Mouse (Mus musculus): ENCODE data around the gene Htr1a. TPM values are rescaled to one million over a fixed set of nuclear protein-coding genes. Genes with fewer than 3 reads are reported as not detected.
A peak's percentile ranks its signal among the peaks of the same experiment; 100 is the strongest.

Gene Htr1a
- 3.8 and 5.1 TPM in 2 replicates for polyA plus RNA-seq (2015; fragmentation: Nextera tagmentation; extraction: Ambion mirVana)

DNA sequence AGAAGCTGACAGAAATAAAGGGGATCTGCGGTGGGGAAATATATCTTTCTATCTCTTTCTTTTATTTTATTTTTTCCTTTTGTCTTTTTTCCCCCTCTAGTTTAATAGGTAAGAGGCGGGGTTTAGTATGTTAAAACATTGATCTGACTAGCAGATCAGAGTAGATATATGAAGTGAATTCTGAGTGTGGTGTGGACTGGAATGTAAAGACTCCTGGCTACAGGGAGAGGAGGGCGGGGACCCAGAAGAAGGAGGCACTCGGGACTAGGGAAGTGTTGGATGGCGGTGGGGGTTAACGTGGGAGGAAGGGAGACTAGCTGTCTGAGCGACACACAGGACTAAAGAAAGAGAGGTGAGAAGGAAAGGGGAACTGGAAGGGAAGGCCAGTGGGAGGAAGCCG is at the start of gene Htr1a:
Gene Htr1a, plus strand, starts transcription at position 301 of the 400 bp plus-strand sequence.
- peak within 1 kb of the TSS; percentile 51 for H3K9ac ChIP-seq (replicated peaks)
- H3K4me3 ChIP-seq (replicated peaks), result peak within 1 kb of the TSS; percentile 51
- peaks cover 44% of the 10 kb centered on the region for H3K27me3 ChIP-seq (replicated peaks)
- H3K4me1 ChIP-seq, result peaks cover 17% of the 10 kb centered on the region
- WGBS, result 5% methylated on average over 8 of the region's 8 CpGs
- peak within 1 kb of the TSS; percentile 89 for H3K4me2 ChIP-seq
- no peak within 1 kb of the TSS for H3K27ac ChIP-seq (replicated peaks)
- H3K36me3 ChIP-seq, result no peaks in the 10 kb centered on the region
- ATAC-seq (ENCODE audit: low FRiP score), result peak; percentile 19; the same call in 1 of the 2 replicates
- H3K9me3 ChIP-seq (replicated peaks), result no peaks in the 10 kb centered on the region

DNA sequence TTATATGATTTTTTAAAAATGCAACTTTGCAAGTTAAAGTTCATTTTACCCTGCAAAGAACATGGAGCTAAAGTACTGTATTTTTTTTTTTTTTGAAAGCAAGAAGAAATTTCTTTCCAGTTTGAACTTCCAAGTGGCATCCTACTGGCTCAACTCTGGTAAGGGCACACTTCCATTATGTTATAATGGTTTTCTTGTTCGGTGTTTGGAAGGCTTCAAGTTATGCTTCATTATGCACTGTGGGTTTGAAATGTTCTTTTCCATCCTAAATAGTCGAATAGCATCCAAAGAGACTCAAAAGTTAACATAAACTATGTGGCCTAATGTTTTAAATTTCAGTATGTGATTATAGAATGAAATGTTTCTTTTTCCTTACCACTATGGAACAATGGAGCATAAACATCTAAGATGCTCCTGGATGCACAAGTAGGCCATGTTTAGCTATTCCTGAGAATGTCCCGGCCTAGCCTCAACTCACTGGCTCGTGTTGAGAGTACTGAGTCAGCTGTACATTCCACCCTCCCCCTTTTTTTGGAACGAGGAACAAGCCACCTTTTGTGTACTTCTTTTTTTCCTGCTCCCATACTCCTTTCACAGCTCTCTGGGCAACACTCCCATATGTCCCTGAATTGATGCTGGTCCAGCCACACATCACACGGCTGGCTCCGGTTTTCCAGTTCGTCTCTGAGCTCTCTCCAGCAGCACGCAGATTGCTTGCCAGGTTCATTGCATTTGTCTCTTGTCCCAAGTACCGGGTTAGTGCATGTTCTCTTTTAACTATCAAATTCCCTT is 31.7 kb upstream of the Htr1a start:
- Histone ChIP-seq H3K9ac (replicated peaks) (no peak overlapping the region), H3K4me2 (no peak overlapping the region), H3K4me1 (no peaks in the 10 kb centered on the region), H3K4me3 (replicated peaks) (no peak overlapping the region), H3K9me3 (replicated peaks) (no peaks in the 10 kb centered on the region), H3K27me3 (replicated peaks) (no peaks in the 10 kb centered on the region), H3K36me3 (no peaks in the 10 kb centered on the region), H3K27ac (replicated peaks) (no peak overlapping the region)
- ATAC-seq (ENCODE audit: low FRiP score), result peak; percentile 82
- WGBS, result 74% methylated on average over 10 of the region's 10 CpGs

DNA sequence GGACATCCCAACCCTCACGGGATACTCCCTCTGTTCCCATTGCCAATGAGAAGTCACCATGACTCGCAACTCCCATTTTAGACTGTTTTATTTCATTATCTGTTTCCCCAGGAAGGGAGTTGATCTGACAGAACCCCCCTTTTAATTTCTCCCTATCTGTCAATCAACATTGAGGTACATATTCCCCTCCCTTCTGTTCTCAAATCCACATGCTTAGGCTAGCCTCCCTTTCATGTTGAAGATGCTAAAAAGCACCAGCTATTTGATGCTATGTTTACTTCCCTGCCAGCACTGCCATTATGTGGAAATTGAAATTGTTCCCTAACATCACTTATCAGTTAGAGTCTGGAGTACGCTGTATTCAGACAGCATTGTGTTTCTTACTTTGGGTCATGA is 31.1 kb upstream of the Htr1a start:
- no peak overlapping the region for H3K9ac ChIP-seq (replicated peaks)
- no peaks in the 10 kb centered on the region for H3K9me3 ChIP-seq (replicated peaks)
- H3K27ac ChIP-seq (replicated peaks), result no peak overlapping the region
- WGBS, result 80% methylated on average over 3 of the region's 3 CpGs
- H3K4me2 ChIP-seq, result no peak overlapping the region
- H3K36me3 ChIP-seq, result no peaks in the 10 kb centered on the region
- ATAC-seq (ENCODE audit: low FRiP score), result no peak
- no peaks in the 10 kb centered on the region for H3K27me3 ChIP-seq (replicated peaks)
- H3K4me3 ChIP-seq (replicated peaks), result no peak overlapping the region
- no peaks in the 10 kb centered on the region for H3K4me1 ChIP-seq

DNA sequence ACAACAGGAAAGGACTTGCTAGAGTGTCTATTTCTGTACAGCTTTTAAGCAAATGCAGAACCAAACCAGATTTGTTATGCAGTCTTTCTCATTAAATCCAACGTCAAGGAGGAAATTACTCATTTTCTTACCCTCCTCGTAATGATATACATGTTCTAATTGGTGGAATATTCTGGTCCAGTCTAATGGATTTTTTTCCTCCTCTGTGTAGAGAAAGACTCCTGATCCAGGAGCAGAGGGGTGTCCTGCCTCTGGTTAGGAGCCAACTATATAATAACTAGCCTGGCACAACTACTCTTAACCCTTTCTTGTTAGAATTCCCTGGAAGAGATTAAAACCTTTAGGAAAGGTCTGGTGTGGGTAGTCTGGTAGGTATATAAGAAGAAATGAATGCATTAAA is 10.3 kb upstream of the Htr1a start:
- H3K4me3 ChIP-seq (replicated peaks), result no peak overlapping the region
- no peaks in the 10 kb centered on the region for H3K4me1 ChIP-seq
- 82% methylated on average over 2 of the region's 2 CpGs for WGBS
- ATAC-seq (ENCODE audit: low FRiP score), result no peak
- no peak overlapping the region for H3K27ac ChIP-seq (replicated peaks)
- no peaks in the 10 kb centered on the region for H3K27me3 ChIP-seq (replicated peaks)
- no peak overlapping the region for H3K4me2 ChIP-seq
- no peaks in the 10 kb centered on the region for H3K9me3 ChIP-seq (replicated peaks)
- no peaks in the 10 kb centered on the region for H3K36me3 ChIP-seq
- no peak overlapping the region for H3K9ac ChIP-seq (replicated peaks)

DNA sequence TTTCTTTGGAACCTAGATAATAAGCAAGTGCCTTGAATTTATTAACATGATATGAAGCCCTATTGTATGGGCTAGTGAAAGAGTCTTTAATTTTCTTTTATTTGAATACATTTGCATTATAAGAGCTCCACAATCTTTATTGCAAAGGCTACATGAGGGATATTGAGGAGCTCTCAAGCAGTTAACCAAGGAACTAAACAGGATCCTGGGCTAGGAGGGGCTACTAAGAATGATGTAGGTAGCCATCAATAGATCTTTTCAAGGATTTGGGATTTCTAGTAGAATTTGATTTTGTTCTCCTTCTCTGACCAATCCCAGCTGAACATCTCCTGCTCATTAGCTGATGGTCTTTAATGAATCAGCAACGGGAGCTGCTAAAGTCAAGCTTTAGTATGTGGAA is 9.8 kb upstream of the Htr1a start:
- Histone ChIP-seq H3K27ac (replicated peaks) (no peak overlapping the region), H3K9ac (replicated peaks) (no peak overlapping the region), H3K4me1 (no peaks in the 10 kb centered on the region), H3K9me3 (replicated peaks) (no peaks in the 10 kb centered on the region), H3K4me2 (no peak overlapping the region), H3K36me3 (no peaks in the 10 kb centered on the region), H3K4me3 (replicated peaks) (no peak overlapping the region), H3K27me3 (replicated peaks) (no peaks in the 10 kb centered on the region)
- no peak for ATAC-seq (ENCODE audit: low FRiP score)
- WGBS, result 85% methylated on average over 1 of the region's 1 CpGs

DNA sequence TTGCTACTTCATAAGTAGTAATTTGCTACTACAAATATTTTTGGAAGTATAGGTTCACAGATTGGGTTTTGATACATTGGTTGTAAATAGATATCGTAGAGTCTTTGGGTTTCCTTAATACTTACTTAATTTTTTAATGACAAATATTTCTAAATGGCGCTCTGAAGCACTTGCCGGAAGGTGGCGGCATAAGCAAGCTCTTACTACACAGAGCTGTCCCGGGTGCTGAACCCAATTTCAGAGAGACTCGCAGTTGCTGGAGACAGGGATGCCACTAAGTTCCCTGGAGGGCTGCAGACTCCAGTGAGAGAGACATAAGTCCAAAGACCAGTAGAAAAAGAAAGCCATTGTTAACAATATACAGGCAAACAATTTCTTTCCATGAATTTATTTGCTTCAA is 863 bp upstream of the Htr1a start:
- H3K4me3 ChIP-seq (replicated peaks), result no peak overlapping the region
- WGBS, result 4% methylated on average over 6 of the region's 6 CpGs
- peaks cover 44% of the 10 kb centered on the region for H3K27me3 ChIP-seq (replicated peaks)

DNA sequence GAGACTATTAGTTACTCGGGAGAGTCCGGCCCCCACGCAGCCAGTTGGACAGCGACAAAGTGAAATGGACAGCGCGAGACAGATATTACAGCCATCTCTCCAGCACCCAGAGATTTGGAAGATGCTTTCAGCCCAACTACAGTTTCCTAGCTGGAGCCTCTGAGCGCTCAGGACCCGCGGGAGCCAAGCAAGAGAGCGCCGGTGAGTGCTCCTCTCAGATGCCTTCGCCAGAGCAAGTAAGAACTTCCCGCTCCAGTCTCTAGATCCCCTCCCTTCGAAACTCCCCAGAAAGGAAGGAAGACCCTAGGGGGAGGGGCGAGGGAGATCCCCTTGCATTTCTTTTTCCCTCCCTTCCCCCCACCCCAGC is 415 bp downstream of the Htr1a start:
- under 1% methylated on average over 15 of the region's 15 CpGs for WGBS
- peak; percentile 29; the same call in 1 of the 2 replicates for ATAC-seq (ENCODE audit: low FRiP score)
- H3K36me3 ChIP-seq, result no peaks in the 10 kb centered on the region
- H3K27me3 ChIP-seq (replicated peaks), result peaks cover 44% of the 10 kb centered on the region
- H3K4me1 ChIP-seq, result peaks cover 17% of the 10 kb centered on the region
- no peak overlapping the region for H3K27ac ChIP-seq (replicated peaks)
- H3K4me2 ChIP-seq, result peak overlapping the region; percentile 89
- H3K9ac ChIP-seq (replicated peaks), result peak overlapping the region; percentile 51
- peak overlapping the region; percentile 51 for H3K4me3 ChIP-seq (replicated peaks)
- no peaks in the 10 kb centered on the region for H3K9me3 ChIP-seq (replicated peaks)

More for the DNA sequence above, 863 bp upstream of the Htr1a start:
- Histone ChIP-seq H3K27ac (replicated peaks) (no peak overlapping the region), H3K4me1 (peaks cover 17% of the 10 kb centered on the region), H3K4me2 (0 out of 2 replicates have a peak overlapping the region, but pooled peaks have one; percentile 22), H3K36me3 (no peaks in the 10 kb centered on the region), H3K9me3 (replicated peaks) (no peaks in the 10 kb centered on the region), H3K9ac (replicated peaks) (no peak overlapping the region)
- ATAC-seq (ENCODE audit: low FRiP score), result peak; percentile 60; the same call in 1 of the 2 replicates

DNA sequence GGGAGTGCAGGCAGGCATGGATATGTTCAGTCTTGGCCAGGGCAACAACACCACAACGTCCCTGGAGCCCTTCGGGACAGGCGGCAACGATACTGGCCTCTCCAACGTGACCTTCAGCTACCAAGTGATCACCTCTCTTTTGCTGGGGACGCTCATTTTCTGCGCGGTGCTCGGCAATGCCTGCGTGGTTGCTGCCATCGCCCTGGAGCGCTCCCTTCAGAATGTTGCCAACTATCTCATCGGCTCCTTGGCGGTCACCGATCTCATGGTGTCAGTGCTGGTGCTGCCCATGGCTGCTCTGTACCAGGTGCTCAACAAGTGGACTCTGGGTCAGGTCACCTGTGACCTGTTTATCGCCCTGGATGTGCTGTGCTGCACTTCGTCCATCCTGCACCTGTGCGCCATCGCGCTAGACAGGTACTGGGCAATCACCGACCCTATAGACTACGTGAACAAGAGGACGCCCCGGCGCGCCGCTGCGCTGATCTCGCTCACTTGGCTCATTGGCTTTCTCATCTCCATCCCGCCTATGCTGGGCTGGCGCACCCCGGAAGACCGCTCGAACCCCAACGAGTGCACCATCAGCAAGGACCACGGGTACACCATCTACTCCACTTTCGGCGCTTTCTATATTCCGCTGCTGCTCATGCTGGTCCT is 927 bp downstream of the Htr1a start:
- Histone ChIP-seq H3K27me3 (replicated peaks) (peaks cover 44% of the 10 kb centered on the region), H3K9me3 (replicated peaks) (no peaks in the 10 kb centered on the region), H3K4me2 (peak overlapping the region; percentile 89), H3K36me3 (no peaks in the 10 kb centered on the region), H3K4me1 (peaks cover 17% of the 10 kb centered on the region), H3K27ac (replicated peaks) (no peak overlapping the region), H3K4me3 (replicated peaks) (peak overlapping the region; percentile 51), H3K9ac (replicated peaks) (peak overlapping the region; percentile 51)
- under 1% methylated on average over 39 of the region's 39 CpGs for WGBS
- ATAC-seq (ENCODE audit: low FRiP score), result peak; percentile 72

DNA sequence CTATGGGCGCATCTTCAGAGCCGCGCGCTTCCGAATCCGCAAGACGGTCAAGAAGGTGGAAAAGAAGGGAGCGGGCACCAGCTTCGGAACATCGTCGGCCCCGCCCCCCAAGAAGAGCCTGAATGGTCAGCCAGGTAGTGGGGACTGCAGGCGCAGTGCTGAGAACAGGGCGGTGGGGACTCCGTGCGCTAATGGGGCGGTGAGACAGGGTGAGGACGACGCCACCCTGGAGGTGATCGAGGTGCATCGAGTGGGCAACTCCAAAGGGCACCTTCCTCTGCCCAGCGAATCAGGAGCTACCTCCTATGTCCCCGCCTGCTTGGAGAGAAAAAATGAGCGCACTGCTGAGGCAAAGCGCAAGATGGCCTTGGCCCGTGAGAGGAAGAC is 1.4 kb downstream of the Htr1a start:
- Histone ChIP-seq H3K9me3 (replicated peaks) (no peaks in the 10 kb centered on the region), H3K27me3 (replicated peaks) (peaks cover 44% of the 10 kb centered on the region), H3K9ac (replicated peaks) (peak overlapping the region; percentile 51), H3K4me1 (peaks cover 17% of the 10 kb centered on the region), H3K4me2 (peak overlapping the region; percentile 89), H3K27ac (replicated peaks) (no peak overlapping the region), H3K36me3 (no peaks in the 10 kb centered on the region), H3K4me3 (replicated peaks) (peak overlapping the region; percentile 51)
- ATAC-seq (ENCODE audit: low FRiP score), result peak; percentile 62
- WGBS, result 1% methylated on average over 26 of the region's 26 CpGs

DNA sequence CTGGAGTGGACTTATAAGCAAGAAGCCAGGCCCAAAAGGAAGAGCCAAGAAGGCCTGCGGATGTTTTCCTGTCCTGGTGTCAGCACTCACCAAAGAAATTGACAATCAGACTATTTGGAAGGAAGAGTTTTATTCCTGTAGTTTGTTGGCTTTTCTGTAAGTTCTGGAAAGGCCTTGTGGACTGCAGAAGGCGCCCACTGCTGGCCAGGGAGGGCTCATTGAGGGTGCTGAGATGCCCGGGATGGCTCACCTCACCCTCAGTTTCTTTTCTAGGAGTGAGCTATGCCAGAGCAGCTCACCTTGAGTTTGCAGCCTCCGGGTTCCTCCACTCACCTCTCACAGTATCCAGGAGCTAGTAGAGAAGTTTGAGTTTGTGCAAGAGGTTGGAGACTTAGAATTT is 2.8 kb downstream of the Htr1a start:
- no peak for ATAC-seq (ENCODE audit: low FRiP score)
- Histone ChIP-seq H3K27me3 (replicated peaks) (peaks cover 44% of the 10 kb centered on the region), H3K36me3 (no peaks in the 10 kb centered on the region), H3K9me3 (replicated peaks) (no peaks in the 10 kb centered on the region), H3K9ac (replicated peaks) (no peak overlapping the region), H3K4me3 (replicated peaks) (peak overlapping the region; percentile 6), H3K4me2 (peak overlapping the region; percentile 89), H3K27ac (replicated peaks) (no peak overlapping the region), H3K4me1 (peaks cover 17% of the 10 kb centered on the region)
- 9% methylated on average over 4 of the region's 4 CpGs for whole genome bisulfite sequencing

DNA sequence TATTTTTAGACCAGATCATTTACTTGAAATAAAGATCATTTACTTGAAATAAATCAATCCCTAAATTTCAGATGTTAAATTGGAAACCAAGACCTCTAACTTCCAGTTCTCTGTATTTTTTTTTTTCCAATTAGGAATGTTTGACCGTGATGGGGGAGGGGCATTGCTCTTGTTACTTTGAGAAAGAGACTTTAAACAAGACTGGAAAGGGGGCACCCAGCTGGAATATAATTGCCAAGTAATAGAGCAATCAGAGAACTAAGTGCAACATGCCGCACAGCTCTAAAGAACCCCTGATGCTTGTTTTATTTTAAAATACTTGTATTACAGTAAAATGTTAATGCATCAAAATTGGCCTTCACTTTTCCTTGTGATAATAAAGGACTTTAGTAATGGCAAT is 4.3 kb downstream of the Htr1a start:
- Histone ChIP-seq H3K4me1 (peaks cover 17% of the 10 kb centered on the region), H3K4me3 (replicated peaks) (no peak overlapping the region), H3K36me3 (no peaks in the 10 kb centered on the region), H3K4me2 (no peak overlapping the region), H3K9me3 (replicated peaks) (no peaks in the 10 kb centered on the region), H3K27ac (replicated peaks) (no peak overlapping the region), H3K27me3 (replicated peaks) (peaks cover 43% of the 10 kb centered on the region), H3K9ac (replicated peaks) (no peak overlapping the region)
- no peak for ATAC-seq (ENCODE audit: low FRiP score)
- 27% methylated on average over 2 of the region's 2 CpGs for WGBS

DNA sequence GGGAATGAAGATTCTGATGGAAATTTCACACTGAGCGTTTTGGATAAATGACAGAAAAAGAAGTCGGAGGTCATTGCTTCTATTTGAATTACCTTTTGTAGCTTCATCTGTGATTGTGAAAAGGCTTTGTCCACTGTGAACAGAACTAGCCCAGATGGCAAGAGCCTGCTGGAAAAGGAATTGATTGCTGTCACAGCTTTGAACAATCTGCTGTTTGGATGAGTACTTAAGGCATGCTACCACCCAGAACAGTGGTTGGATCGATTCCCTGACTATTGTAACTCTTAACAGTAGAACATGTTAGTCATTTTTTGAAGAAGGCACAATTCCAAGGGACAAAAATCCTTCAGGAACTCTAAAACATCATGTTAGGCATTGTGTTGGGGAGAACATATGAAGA is 8.1 kb downstream of the Htr1a start:
- Histone ChIP-seq H3K27ac (replicated peaks) (no peak overlapping the region), H3K9ac (replicated peaks) (no peak overlapping the region), H3K4me3 (replicated peaks) (no peak overlapping the region), H3K9me3 (replicated peaks) (no peaks in the 10 kb centered on the region), H3K4me1 (no peaks in the 10 kb centered on the region), H3K4me2 (no peak overlapping the region), H3K27me3 (replicated peaks) (peaks cover 9% of the 10 kb centered on the region), H3K36me3 (no peaks in the 10 kb centered on the region)
- no peak for ATAC-seq (ENCODE audit: low FRiP score)
- 62% methylated on average over 3 of the region's 3 CpGs for WGBS

All from neural tube, embryonic 15.5 days (tissue).